Mouse (Mus musculus) E14TG2a.4 (cell line): ENCODE data around the gene Sos2.

Experiments used
- CTCF ChIP-seq: conservative IDR thresholded peaks from 2 replicates; pipeline ENCODE4 v1.5.1; 2014; ENCODE audit warnings: low read length
- NANOG ChIP-seq: IDR thresholded peaks from 2 replicates; pipeline ENCODE4 v1.6.1; 2014; ENCODE audit warnings: borderline replicate concordance, low read length, mixed read lengths
- POU5F1 ChIP-seq: IDR thresholded peaks from 2 replicates; pipeline ENCODE4 v1.6.1; 2014; ENCODE audit warnings: low read length, borderline replicate concordance

DNA sequence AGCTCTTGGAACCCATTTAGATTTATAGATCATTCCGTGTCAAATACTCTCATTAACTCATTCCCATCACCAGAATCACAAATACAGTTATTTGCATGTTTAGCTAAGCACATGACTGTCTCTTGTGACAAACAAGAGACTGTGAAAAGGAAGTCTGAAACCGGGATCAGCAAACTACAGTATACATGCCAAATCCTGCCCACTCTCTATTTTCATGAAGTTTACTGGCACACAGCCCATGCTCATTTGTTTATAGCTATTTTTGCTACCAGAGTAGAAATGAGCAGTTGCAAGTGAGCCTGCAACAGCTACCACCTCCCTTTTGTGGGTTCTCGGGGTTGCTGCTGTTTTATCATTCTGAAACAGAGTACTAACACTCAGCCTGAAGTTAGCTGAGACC, 36.8 kb downstream of the Sos2 start:
- TF ChIP-seq CTCF (no peak), NANOG (no peak), POU5F1 (no peak)
